Mouse (Mus musculus): ENCODE results near the gene Tex14. TPM values are rescaled to one million over a fixed set of nuclear protein-coding genes. Genes with fewer than 3 reads are reported as not detected.

The Tex14 gene
- 0.06 and 0.42 TPM in 2 replicates for polyA plus RNA-seq (2015; fragmentation: Nextera tagmentation; extraction: Ambion mirVana)

DNA sequence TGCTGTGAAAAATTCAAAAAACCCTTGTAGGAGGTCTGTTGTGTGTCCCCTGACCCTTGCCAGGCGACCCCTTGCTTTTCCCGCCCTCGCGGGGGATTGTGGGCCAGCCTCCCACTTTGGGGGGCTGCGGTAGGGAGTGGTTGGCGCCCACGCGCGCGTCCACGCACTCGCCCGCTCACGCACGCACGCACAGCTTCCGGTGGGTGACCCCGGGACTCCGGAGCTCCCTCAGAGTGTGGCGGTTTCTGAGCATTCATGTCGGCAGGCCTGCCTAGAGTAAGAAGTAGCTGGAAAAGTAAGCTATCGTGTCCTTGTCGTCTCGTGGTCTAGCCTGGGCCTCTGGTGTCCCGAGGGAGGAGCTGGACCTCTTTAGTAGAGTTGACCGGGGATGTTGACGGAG lies at the start of gene Tex14, which contains the start of gene Rad51c:
Tex14 (plus strand) TSS at position 190 of the 400 bp plus-strand sequence.
Rad51c (minus strand) TSS at position 79 of the 400 bp plus-strand sequence.
- no peak for ATAC-seq (replicated peaks; ENCODE audit: extremely low read depth, insufficient read depth, low FRiP score)
- Histone ChIP-seq H3K36me3 (ENCODE audit: control insufficient read depth, insufficient read depth) (no peaks in the 10 kb centered on the region), H3K27ac (ENCODE audit: low read length) (peak within 1 kb of the TSS; percentile 95), H3K27me3 (ENCODE audit: control insufficient read depth, insufficient read depth, low read length) (no peaks in the 10 kb centered on the region), H3K9ac (ENCODE audit: low read length) (peak within 1 kb of the TSS; percentile 89), H3K4me3 (ENCODE audit: low read length) (peak within 1 kb of the TSS; percentile 74), H3K4me2 (ENCODE audit: low read depth, low read length) (peak within 1 kb of the TSS; percentile 88), H3K9me3 (replicated peaks; ENCODE audit: control insufficient read depth, low read length) (no peaks in the 10 kb centered on the region), H3K4me1 (ENCODE audit: control insufficient read depth, insufficient read depth, low read length) (peaks cover 4% of the 10 kb centered on the region)
- 69% methylated on average over 27 of the region's 27 CpGs for WGBS

DNA sequence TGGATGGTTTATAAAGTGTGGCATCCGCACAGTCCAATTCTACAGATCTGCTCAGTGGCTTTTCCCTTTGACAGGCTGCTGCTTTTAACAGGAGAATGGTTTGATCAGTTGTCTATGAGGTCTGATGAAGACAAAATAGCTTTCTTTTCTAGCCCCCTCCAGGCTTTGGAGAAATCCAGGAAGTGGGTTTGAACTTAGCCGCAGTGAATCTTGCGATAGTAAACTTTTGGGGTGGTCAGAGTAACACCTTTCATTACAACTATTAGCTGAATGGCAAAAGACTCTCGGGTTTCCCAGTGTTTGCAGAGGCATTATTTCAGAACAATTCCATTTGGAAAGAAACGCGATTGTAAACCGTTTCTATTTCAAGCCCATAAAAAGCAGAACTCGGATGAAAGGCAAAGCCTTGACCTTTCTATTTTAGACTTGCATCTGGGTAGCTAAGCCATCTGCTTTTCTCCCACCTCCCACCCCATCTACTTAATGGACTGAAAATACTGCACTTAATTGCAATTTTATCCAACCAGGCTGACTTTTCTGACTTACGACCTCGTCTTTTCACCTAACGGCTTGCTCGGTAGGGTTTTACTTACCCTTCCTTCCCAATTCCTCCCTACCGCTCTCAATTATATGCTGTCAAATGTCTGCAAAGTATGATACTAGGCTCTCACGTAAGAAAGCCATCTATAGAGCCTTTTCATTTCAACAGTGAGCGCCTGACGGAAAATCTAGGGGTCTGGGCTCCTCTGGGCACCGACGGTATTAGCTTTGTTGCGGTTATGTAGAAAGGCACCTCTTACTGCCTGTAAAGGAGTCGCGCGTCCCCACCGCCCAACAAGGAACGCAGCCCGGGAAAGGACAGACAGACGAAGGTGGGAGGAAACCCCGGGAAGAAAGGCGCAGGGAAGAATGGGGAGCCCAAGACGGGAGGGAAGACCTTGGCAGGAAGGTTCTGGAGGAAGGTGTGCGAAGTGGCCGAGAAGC lies 47.3 kb upstream of the Tex14 start:
- H3K4me1 ChIP-seq (ENCODE audit: control insufficient read depth, insufficient read depth, low read length), result peaks cover 7% of the 10 kb centered on the region; the same call in 1 of the 2 replicates

GRCm38 (mm10) chr11:87358331-87359261 lies 46.3 kb upstream of the Tex14 start, which contains the start of gene Ppm1e:
Ppm1e (minus strand) TSS chr11:87359023.
- H3K36me3 ChIP-seq (ENCODE audit: control insufficient read depth, insufficient read depth), result no peaks in the 10 kb centered on the region
- H3K4me2 ChIP-seq (ENCODE audit: low read depth, low read length), result peak within 1 kb of the TSS; percentile 78
- peak within 1 kb of the TSS; percentile 68 for H3K27ac ChIP-seq (ENCODE audit: low read length)
- peaks cover 6% of the 10 kb centered on the region; the same call in 1 of the 2 replicates for H3K27me3 ChIP-seq (ENCODE audit: control insufficient read depth, insufficient read depth, low read length)
- H3K4me3 ChIP-seq (ENCODE audit: low read length), result peak within 1 kb of the TSS; percentile 86
- peaks cover 7% of the 10 kb centered on the region; the same call in 1 of the 2 replicates for H3K4me1 ChIP-seq (ENCODE audit: control insufficient read depth, insufficient read depth, low read length)
- peaks cover 5% of the 10 kb centered on the region; the same call in 1 of the 2 replicates for H3K9me3 ChIP-seq (replicated peaks; ENCODE audit: control insufficient read depth, low read length)
- ATAC-seq (replicated peaks; ENCODE audit: extremely low read depth, insufficient read depth, low FRiP score), result peak; percentile 96
- H3K9ac ChIP-seq (ENCODE audit: low read length), result peak within 1 kb of the TSS; percentile 84
- under 1% methylated on average over 93 of the region's 104 CpGs for WGBS

More for the DNA sequence above, 47.3 kb upstream of the Tex14 start:
- Histone ChIP-seq H3K4me2 (ENCODE audit: low read depth, low read length) (peak overlapping the region; percentile 78), H3K9me3 (replicated peaks; ENCODE audit: control insufficient read depth, low read length) (no peaks in the 10 kb centered on the region), H3K27me3 (ENCODE audit: control insufficient read depth, insufficient read depth, low read length) (peaks cover 6% of the 10 kb centered on the region; the same call in 1 of the 2 replicates), H3K4me3 (ENCODE audit: low read length) (peak overlapping the region; percentile 86), H3K27ac (ENCODE audit: low read length) (peak overlapping the region; percentile 68), H3K36me3 (ENCODE audit: control insufficient read depth, insufficient read depth) (no peaks in the 10 kb centered on the region), H3K9ac (ENCODE audit: low read length) (peak overlapping the region; percentile 84)
- ATAC-seq (replicated peaks; ENCODE audit: extremely low read depth, insufficient read depth, low FRiP score), result peak; percentile 28
- 7% methylated on average over 31 of the region's 31 CpGs for WGBS

GRCm38 (mm10) chr11:87359262-87359612 lies 45.6 kb upstream of the Tex14 start:
- peaks cover 7% of the 10 kb centered on the region; the same call in 1 of the 2 replicates for H3K4me1 ChIP-seq (ENCODE audit: control insufficient read depth, insufficient read depth, low read length)
- H3K4me2 ChIP-seq (ENCODE audit: low read depth, low read length), result peak overlapping the region; percentile 78
- WGBS, result 14% methylated on average over 10 of the region's 10 CpGs
- no peak for ATAC-seq (replicated peaks; ENCODE audit: extremely low read depth, insufficient read depth, low FRiP score)
- H3K36me3 ChIP-seq (ENCODE audit: control insufficient read depth, insufficient read depth), result no peaks in the 10 kb centered on the region
- peak overlapping the region; percentile 71 for H3K9ac ChIP-seq (ENCODE audit: low read length)
- peak overlapping the region; percentile 86 for H3K4me3 ChIP-seq (ENCODE audit: low read length)
- H3K9me3 ChIP-seq (replicated peaks; ENCODE audit: control insufficient read depth, low read length), result peaks cover 5% of the 10 kb centered on the region; the same call in 1 of the 2 replicates
- H3K27ac ChIP-seq (ENCODE audit: low read length), result peak overlapping the region; percentile 27; the same call in 1 of the 2 replicates
- peaks cover 6% of the 10 kb centered on the region; the same call in 1 of the 2 replicates for H3K27me3 ChIP-seq (ENCODE audit: control insufficient read depth, insufficient read depth, low read length)

- H3K9me3 ChIP-seq (replicated peaks; ENCODE audit: control insufficient read depth, low read length), result peaks cover 5% of the 10 kb centered on the region; the same call in 1 of the 2 replicates
- 83% methylated on average over 5 of the region's 5 CpGs for WGBS
- H3K4me3 ChIP-seq (ENCODE audit: low read length), result no peak overlapping the region
- H3K4me1 ChIP-seq (ENCODE audit: control insufficient read depth, insufficient read depth, low read length), result no peaks in the 10 kb centered on the region
- H3K36me3 ChIP-seq (ENCODE audit: control insufficient read depth, insufficient read depth), result no peaks in the 10 kb centered on the region
- peaks cover under 1% of the 10 kb centered on the region; the same call in 1 of the 2 replicates for H3K27me3 ChIP-seq (ENCODE audit: control insufficient read depth, insufficient read depth, low read length)
- H3K9ac ChIP-seq (ENCODE audit: low read length), result no peak overlapping the region
- no peak overlapping the region for H3K27ac ChIP-seq (ENCODE audit: low read length)
- H3K4me2 ChIP-seq (ENCODE audit: low read depth, low read length), result no peak overlapping the region
- no peak for ATAC-seq (replicated peaks; ENCODE audit: extremely low read depth, insufficient read depth, low FRiP score)
Observed at GRCm38 (mm10) chr11:87365120-87365519, 39.7 kb upstream of the Tex14 start.

- Histone ChIP-seq H3K9me3 (replicated peaks; ENCODE audit: control insufficient read depth, low read length) (peaks cover 5% of the 10 kb centered on the region; the same call in 1 of the 2 replicates), H3K27ac (ENCODE audit: low read length) (no peak overlapping the region), H3K9ac (ENCODE audit: low read length) (no peak overlapping the region), H3K27me3 (ENCODE audit: control insufficient read depth, insufficient read depth, low read length) (no peaks in the 10 kb centered on the region), H3K4me2 (ENCODE audit: low read depth, low read length) (no peak overlapping the region), H3K36me3 (ENCODE audit: control insufficient read depth, insufficient read depth) (no peaks in the 10 kb centered on the region), H3K4me3 (ENCODE audit: low read length) (no peak overlapping the region), H3K4me1 (ENCODE audit: control insufficient read depth, insufficient read depth, low read length) (no peaks in the 10 kb centered on the region)
- ATAC-seq (replicated peaks; ENCODE audit: extremely low read depth, insufficient read depth, low FRiP score), result no peak
- WGBS, result 82% methylated on average over 7 of the region's 7 CpGs
Observed at GRCm38 (mm10) chr11:87367061-87367460, 37.8 kb upstream of the Tex14 start.

- Histone ChIP-seq H3K9ac (ENCODE audit: low read length) (no peak overlapping the region), H3K4me2 (ENCODE audit: low read depth, low read length) (no peak overlapping the region), H3K4me3 (ENCODE audit: low read length) (no peak overlapping the region), H3K4me1 (ENCODE audit: control insufficient read depth, insufficient read depth, low read length) (no peaks in the 10 kb centered on the region), H3K36me3 (ENCODE audit: control insufficient read depth, insufficient read depth) (no peaks in the 10 kb centered on the region), H3K9me3 (replicated peaks; ENCODE audit: control insufficient read depth, low read length) (peaks cover 4% of the 10 kb centered on the region; the same call in 1 of the 2 replicates), H3K27me3 (ENCODE audit: control insufficient read depth, insufficient read depth, low read length) (no peaks in the 10 kb centered on the region), H3K27ac (ENCODE audit: low read length) (no peak overlapping the region)
- 68% methylated on average over 9 of the region's 9 CpGs for WGBS
- ATAC-seq (replicated peaks; ENCODE audit: extremely low read depth, insufficient read depth, low FRiP score), result no peak
Observed at GRCm38 (mm10) chr11:87367865-87368580, 36.8 kb upstream of the Tex14 start.

DNA sequence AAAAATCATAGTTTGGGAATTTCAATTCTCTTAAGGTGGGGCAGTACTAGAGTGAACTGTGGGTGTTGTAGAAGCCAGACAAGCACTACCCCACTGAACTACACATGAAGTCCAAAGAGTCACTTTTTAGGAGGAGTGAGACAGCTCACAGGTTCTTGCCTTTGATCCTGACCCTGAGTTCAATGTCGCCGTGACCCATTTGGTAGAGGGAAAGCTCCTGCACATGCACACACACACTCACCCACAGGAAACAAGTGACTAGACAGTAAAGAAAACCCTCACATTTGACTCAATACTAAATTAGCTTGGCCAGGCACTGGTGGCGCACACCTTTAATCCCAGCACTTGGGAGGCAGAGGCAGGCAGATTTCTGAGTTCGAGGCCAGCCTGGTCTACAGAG lies 20.3 kb upstream of the Tex14 start:
- no peak for ATAC-seq (replicated peaks; ENCODE audit: extremely low read depth, insufficient read depth, low FRiP score)
- no peaks in the 10 kb centered on the region for H3K4me1 ChIP-seq (ENCODE audit: control insufficient read depth, insufficient read depth, low read length)
- H3K27me3 ChIP-seq (ENCODE audit: control insufficient read depth, insufficient read depth, low read length), result no peaks in the 10 kb centered on the region
- H3K9me3 ChIP-seq (replicated peaks; ENCODE audit: control insufficient read depth, low read length), result no peaks in the 10 kb centered on the region
- H3K27ac ChIP-seq (ENCODE audit: low read length), result no peak overlapping the region
- no peak overlapping the region for H3K4me3 ChIP-seq (ENCODE audit: low read length)
- H3K36me3 ChIP-seq (ENCODE audit: control insufficient read depth, insufficient read depth), result 0 out of 2 replicates have a peak, but pooled peaks cover 2% of the 10 kb centered on the region
- H3K9ac ChIP-seq (ENCODE audit: low read length), result no peak overlapping the region
- no peak overlapping the region for H3K4me2 ChIP-seq (ENCODE audit: low read depth, low read length)
- 88% methylated on average over 4 of the region's 4 CpGs for WGBS

All from heart, embryonic 16.5 days (tissue).